Mouse (Mus musculus) CH12.LX (cell line): ENCODE data around the gene Setx. TPM values are rescaled to one million over a fixed set of nuclear protein-coding genes. Genes with fewer than 3 reads are reported as not detected.

ENCODE experiments used
- DNase-seq: peaks from one replicate; pipeline ENCODE4 v3.0.0-alpha.2; 2013; ENCODE audit errors: extremely low read depth
- H3K27ac ChIP-seq: 2 replicates; pipeline ENCODE4 v1.5.1; 2012; ENCODE audit warnings: low read depth, mild to moderate bottlenecking, control low read depth, moderate library complexity; ENCODE audit not compliant: insufficient read depth
- H3K27me3 ChIP-seq: replicated peaks from 2 replicates; pipeline ENCODE3; 2012; ENCODE audit warnings: inconsistent platforms
- H3K36me3 ChIP-seq, 2 experiments: replicated peaks in 1 of 2; 2 replicates each; pipeline versions ENCODE3 to v1.6.1; 2012; ENCODE audit warnings: inconsistent platforms in 1 of 2, low read length in 1 of 2, mild to moderate bottlenecking in 1 of 2, mixed read lengths in 1 of 2, moderate library complexity in 1 of 2; ENCODE audit not compliant: control insufficient read depth in 1 of 2, insufficient read depth in 1 of 2
- H3K4me1 ChIP-seq, 2 experiments: 2 replicates each; pipeline ENCODE4 v1.6.1; 2012; ENCODE audit warnings: inconsistent platforms in 1 of 2, moderate library complexity in 1 of 2; ENCODE audit not compliant: insufficient read depth in 2 of 2, control insufficient read depth in 1 of 2
- H3K4me2 ChIP-seq: 2 replicates; pipeline ENCODE4 v1.6.1; 2012; ENCODE audit warnings: low read depth, mild to moderate bottlenecking, control low read depth; ENCODE audit not compliant: poor library complexity, insufficient read depth, severe bottlenecking
- H3K4me3 ChIP-seq, 3 experiments: fragments of 150-350 bp in 1 of 3; sonication (generic) in 1 of 3; replicated peaks in 1 of 3; 2 replicates each; pipeline versions ENCODE3 to v1.5.1; 2011 to 2012; ENCODE audit warnings: low read depth in 2 of 3, low read length in 2 of 3, mild to moderate bottlenecking in 2 of 3, moderate library complexity in 2 of 3, control low read depth in 1 of 3, improper control_type of control experiment in 1 of 3, inconsistent platforms in 1 of 3, mixed read lengths in 1 of 3; ENCODE audit not compliant: poor library complexity in 1 of 3
- H3K79me2 ChIP-seq: replicated peaks from 2 replicates; pipeline ENCODE4 v1.6.1; 2012; ENCODE audit warnings: mild to moderate bottlenecking, moderate library complexity; ENCODE audit not compliant: control insufficient read depth, poor library complexity, insufficient read depth, severe bottlenecking; ENCODE audit errors: extremely low read depth
- H3K9ac ChIP-seq: 2 replicates; pipeline ENCODE4 v1.6.1; 2012; ENCODE audit warnings: low read depth, mild to moderate bottlenecking, control low read depth, moderate library complexity; ENCODE audit not compliant: insufficient read depth
- H3K9me3 ChIP-seq: replicated peaks from 2 replicates; pipeline ENCODE3; 2012; ENCODE audit warnings: low read length, inconsistent platforms, mixed read lengths
- BHLHE40 ChIP-seq: IDR thresholded peaks from 2 replicates; pipeline ENCODE4 v1.6.1; 2011; ENCODE audit warnings: mild to moderate bottlenecking, low read depth, low read length, improper control_type of control experiment
- CHD1 ChIP-seq: IDR thresholded peaks from 2 replicates; pipeline ENCODE4 v1.6.1; 2012; ENCODE audit warnings: low read depth, low read length, improper control_type of control experiment, inconsistent platforms
- GABPA ChIP-seq: IDR thresholded peaks from 2 replicates; pipeline ENCODE4 v1.6.1; 2012; ENCODE audit warnings: low read depth, low read length, improper control_type of control experiment, inconsistent platforms; ENCODE audit not compliant: insufficient replicate concordance
- IRF4 ChIP-seq: IDR thresholded peaks from 2 replicates; pipeline ENCODE4 v1.6.1; 2014; ENCODE audit warnings: low read depth, mild to moderate bottlenecking, inconsistent platforms, low read length, improper control_type of control experiment
- JUN ChIP-seq: IDR thresholded peaks from 2 replicates; pipeline ENCODE4 v1.6.1; 2011; ENCODE audit warnings: low read depth, mild to moderate bottlenecking, low read length, improper control_type of control experiment, moderate library complexity; ENCODE audit not compliant: insufficient read depth
- JUND ChIP-seq: conservative IDR thresholded peaks from 2 replicates; pipeline ENCODE4 v1.6.1; 2011; ENCODE audit warnings: low read depth, low read length, improper control_type of control experiment
- KAT2A ChIP-seq: IDR thresholded peaks from 2 replicates; pipeline ENCODE4 v1.6.1; 2012; ENCODE audit warnings: low read length, improper control_type of control experiment, inconsistent platforms; ENCODE audit not compliant: insufficient replicate concordance
- MAX ChIP-seq: IDR thresholded peaks from 2 replicates; pipeline ENCODE4 v1.6.1; 2011; ENCODE audit warnings: low read length, improper control_type of control experiment
- MAZ ChIP-seq: IDR thresholded peaks from 2 replicates; pipeline ENCODE4 v1.6.1; 2012; ENCODE audit warnings: low read depth, mild to moderate bottlenecking, inconsistent platforms, low read length, improper control_type of control experiment, moderate library complexity
- MEF2A ChIP-seq: IDR thresholded peaks from 2 replicates; pipeline ENCODE4 v1.6.1; 2014; ENCODE audit warnings: low read depth, mild to moderate bottlenecking, inconsistent platforms, low read length, improper control_type of control experiment, borderline replicate concordance
- MYC ChIP-seq: IDR thresholded peaks from 2 replicates; pipeline ENCODE4 v1.6.1; 2011; ENCODE audit warnings: low read depth, mild to moderate bottlenecking, improper control_type of control experiment, low read length
- NELFE ChIP-seq: IDR thresholded peaks from 2 replicates; pipeline ENCODE4 v1.6.1; 2011; ENCODE audit warnings: low read depth, low read length, improper control_type of control experiment
- NRF1 ChIP-seq: IDR thresholded peaks from 2 replicates; pipeline ENCODE4 v1.6.1; 2014; ENCODE audit warnings: low read depth, mild to moderate bottlenecking, inconsistent platforms, low read length, improper control_type of control experiment, moderate library complexity
- PAX5 ChIP-seq: IDR thresholded peaks from 2 replicates; pipeline ENCODE4 v1.6.1; 2012; ENCODE audit warnings: low read length, inconsistent platforms, mixed read lengths
- POLR2A ChIP-seq: IDR thresholded peaks from 2 replicates; pipeline ENCODE4 v1.6.1; 2011; ENCODE audit warnings: low read depth, mild to moderate bottlenecking, improper control_type of control experiment, low read length
- RAD21 ChIP-seq: IDR thresholded peaks from 2 replicates; pipeline ENCODE4 v1.6.1; 2011; ENCODE audit warnings: low read depth, mild to moderate bottlenecking, low read length, improper control_type of control experiment, moderate library complexity
- SMC3 ChIP-seq: IDR thresholded peaks from 2 replicates; pipeline ENCODE4 v1.6.1; 2011; ENCODE audit warnings: low read depth, low read length, improper control_type of control experiment
- TBP ChIP-seq: conservative IDR thresholded peaks from 2 replicates; pipeline ENCODE4 v1.6.1; 2011; ENCODE audit warnings: low read depth, low read length, improper control_type of control experiment
- UBTF ChIP-seq: IDR thresholded peaks from 2 replicates; pipeline ENCODE4 v1.6.1; 2012; ENCODE audit warnings: low read depth, mild to moderate bottlenecking, inconsistent platforms, low read length, improper control_type of control experiment, moderate library complexity
- USF1 ChIP-seq: IDR thresholded peaks from 2 replicates; pipeline ENCODE4 v1.6.1; 2014; ENCODE audit warnings: low read depth, mild to moderate bottlenecking, inconsistent platforms, low read length, improper control_type of control experiment
- ZMIZ1 ChIP-seq: IDR thresholded peaks from 2 replicates; pipeline ENCODE4 v1.6.1; 2012; ENCODE audit warnings: low read depth, mild to moderate bottlenecking, inconsistent platforms, low read length, improper control_type of control experiment
- dilution Hi-C: fragments of 300-500 bp; cut with MboI; formaldehyde crosslinking; loops from 2 replicates; pipeline ENCODE4 v1.14.3; 2020; ENCODE audit warnings: low sequenced_read_pairs; ENCODE audit not compliant: extremely low pct_unique_long_range_greater_than_20kb, extremely low pct_ligation_motif_present
- in situ Hi-C: fragments of 300-500 bp; cut with MboI; formaldehyde crosslinking; loops from 3 replicates; pipeline ENCODE4 v1.14.3; 2019; ENCODE audit warnings: low sequenced_read_pairs, low pct_ligation_motif_present, low pct_unique_long_range_greater_than_20kb, mixed read lengths
- polyA plus RNA-seq: library from polyadenylated mRNA; unstranded; fragments of >175 nt; gene quantifications from 2 replicates; pipeline ENCODE4 v1.2.1, GENCODE M21; 2012; ENCODE audit warnings: low read depth; ENCODE audit not compliant: insufficient read length
- total RNA-seq, 2 experiments: library from RNA; depleted of rRNA; stranded (reverse); fragments of 300-350 nt in 1 of 2; fragments of >200 nt in 1 of 2; gene quantifications; 2 replicates each; pipeline ENCODE4 v1.2.3; 2012 to 2014

Gene Setx
- total and polyA plus RNA-seq, 3 experiments = 18.0 to 20.2 (median 20.0) TPM

DNA sequence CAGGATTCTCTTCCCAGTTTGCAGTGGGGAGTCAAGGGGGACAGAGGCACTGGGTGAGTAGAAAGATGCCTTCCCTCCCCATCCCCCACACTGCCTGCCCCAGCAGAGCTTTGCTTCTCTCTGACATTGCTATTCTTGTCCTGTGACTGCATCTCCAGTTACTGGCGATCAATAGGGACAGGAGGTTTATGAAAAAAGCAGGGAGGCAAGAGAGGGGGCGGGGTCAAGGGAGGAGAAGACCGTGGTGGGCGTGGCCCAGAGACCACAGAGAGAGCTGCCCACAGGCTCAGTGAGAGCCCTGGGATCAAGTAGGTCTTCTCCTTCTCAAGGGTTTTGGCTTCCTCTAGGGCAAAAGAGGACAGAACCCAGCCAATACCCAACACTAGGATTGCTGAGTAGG lies 98.3 kb downstream of the Setx start:
- Histone ChIP-seq H3K27ac (no peak overlapping the region), H3K4me1 (peaks cover 20 to 23% of the 10 kb centered on the region in 2 experiments), H3K27me3 (peaks cover 75% of the 10 kb centered on the region), H3K36me3 (peaks cover 0 to under 1% of the 10 kb centered on the region in 2 experiments), H3K4me3 (no peak overlapping the region), H3K9me3 (no peaks in the 10 kb centered on the region), H3K4me2 (peak overlapping the region; percentile 24; the same call in 1 of the 2 replicates), H3K9ac (no peak overlapping the region), H3K79me2 (no peaks in the 10 kb centered on the region)
- in situ Hi-C loops = no loop called here
- TF ChIP-seq JUN = no peak
- TF ChIP-seq MEF2A = peak; percentile 74; the same call in 1 of the 2 replicates
- peak; percentile 41 for DNase-seq
- dilution Hi-C loops = no loop called here

DNA sequence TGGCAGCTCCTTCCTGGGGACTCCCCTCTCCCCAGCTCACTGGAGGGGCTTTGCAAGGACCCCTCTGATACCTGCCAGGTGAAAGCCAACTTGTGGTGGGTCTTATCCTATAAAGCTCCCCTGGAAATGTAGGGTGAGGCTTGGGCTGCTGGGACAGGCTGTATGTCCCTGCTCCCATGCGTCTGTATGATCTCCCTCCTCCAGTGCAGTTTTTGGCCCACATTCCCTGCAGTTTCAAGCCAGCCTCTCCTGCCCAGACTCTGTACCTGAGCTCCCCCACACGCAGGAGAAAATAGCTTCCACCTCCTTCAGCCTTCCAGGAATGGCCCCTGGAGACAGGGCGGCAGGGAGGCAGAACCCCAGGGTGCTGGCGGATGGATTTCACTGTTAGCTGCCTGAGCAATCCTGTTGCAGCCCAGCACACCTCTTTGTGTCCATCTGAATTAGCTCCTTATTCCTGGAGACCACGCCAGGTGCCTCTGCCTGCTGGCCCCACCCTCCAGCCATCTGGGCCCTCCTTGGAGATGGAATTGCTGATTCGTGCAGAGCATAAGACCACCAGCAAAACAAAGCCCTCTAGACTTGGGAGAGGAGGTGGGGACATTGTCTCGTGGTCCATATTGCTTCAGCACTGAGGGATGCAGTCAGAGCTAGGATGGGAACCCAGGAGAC lies 99.7 kb downstream of the Setx start:
- H3K4me2 ChIP-seq = no peak overlapping the region
- H3K27ac ChIP-seq = no peak overlapping the region
- H3K9me3 ChIP-seq = no peaks in the 10 kb centered on the region
- no peak overlapping the region for H3K9ac ChIP-seq
- no peak for TF ChIP-seq NELFE
- TF ChIP-seq MAZ = no peak
- TF ChIP-seq CHD1 = no peak
- no peak for TF ChIP-seq ZMIZ1
- no peak for TF ChIP-seq UBTF
- no peak for TF ChIP-seq BHLHE40
- TF ChIP-seq MEF2A = no peak
- TF ChIP-seq MAX = no peak
- no peak for TF ChIP-seq POLR2A
- no peak for TF ChIP-seq GABPA
- no peak for TF ChIP-seq KAT2A
- no peak for TF ChIP-seq JUND
- TF ChIP-seq RAD21 = no peak
- TF ChIP-seq NRF1 = no peak
- TF ChIP-seq SMC3 = no peak
- no peak for TF ChIP-seq TBP
- TF ChIP-seq PAX5 = no peak
- TF ChIP-seq MYC = no peak
- TF ChIP-seq IRF4 = no peak
- TF ChIP-seq USF1 = no peak
- in situ Hi-C loops = no loop called here
- no peaks in the 10 kb centered on the region for H3K79me2 ChIP-seq
- H3K4me3 ChIP-seq = no peak overlapping the region
- no peak for DNase-seq
- H3K4me1 ChIP-seq = peaks cover 14% of the 10 kb centered on the region in 2 experiments
- peaks cover 0 to 5% of the 10 kb centered on the region in 2 experiments for H3K36me3 ChIP-seq
- H3K27me3 ChIP-seq = peaks cover 82% of the 10 kb centered on the region
- dilution Hi-C loops = no loop called here
